Mouse (Mus musculus) limb, embryonic 14.5 days (tissue): ENCODE measurements at regions not wholly inside any gene's neighbourhood (a gene's known extent, or its start where the extent isn't known, plus 50 kb on each side); places are given as distances from the start of the nearest gene placed in this dataset.

Source experiments
- ATAC-seq: fragments of 200-750 bp; cut with Nextera tagmentation; 2 replicates; pipeline ENCODE4 v1.8.0; 2017; ENCODE audit warnings: low read depth, moderate number of reproducible peaks, moderate TSS enrichment; ENCODE audit not compliant: low FRiP score
- DNase-seq: peaks from one replicate; pipeline ENCODE4 v3.0.0-alpha.2; 2015; ENCODE audit warnings: low spot score
- H3K27ac ChIP-seq: fragments of 300-500 bp; sonication (generic); replicated peaks from 2 replicates; pipeline ENCODE4 v1.5.1; 2014; ENCODE audit warnings: low read depth, mild to moderate bottlenecking, low read length, moderate library complexity, mixed read lengths
- H3K27me3 ChIP-seq: fragments of 300-500 bp; sonication (generic); 2 replicates; pipeline ENCODE4 v1.6.1; 2014; ENCODE audit warnings: low read length, mixed read lengths; ENCODE audit not compliant: control insufficient read depth, insufficient read depth
- H3K36me3 ChIP-seq: fragments of 300-500 bp; sonication (generic); 2 replicates; pipeline ENCODE4 v1.6.1; 2014; ENCODE audit warnings: mild to moderate bottlenecking, low read length, moderate library complexity, mixed read lengths; ENCODE audit not compliant: control insufficient read depth, insufficient read depth
- H3K4me1 ChIP-seq: fragments of 300-500 bp; sonication (generic); 2 replicates; pipeline ENCODE4 v1.6.1; 2014; ENCODE audit warnings: antibody characterized with exemption, low read length, mixed read lengths; ENCODE audit not compliant: control insufficient read depth, insufficient read depth
- H3K4me2 ChIP-seq: fragments of 300-500 bp; sonication (generic); replicated peaks from 2 replicates; pipeline ENCODE4 v1.6.1; 2014; ENCODE audit warnings: low read depth, mild to moderate bottlenecking, low read length, moderate library complexity; ENCODE audit not compliant: severe bottlenecking
- H3K4me3 ChIP-seq: fragments of 300-500 bp; sonication (generic); replicated peaks from 2 replicates; pipeline ENCODE4 v1.5.1; 2014; ENCODE audit warnings: low read length
- H3K9ac ChIP-seq: fragments of 300-500 bp; sonication (generic); 2 replicates; pipeline ENCODE4 v1.6.1; 2014; ENCODE audit warnings: mild to moderate bottlenecking, low read depth, low read length, moderate library complexity; ENCODE audit not compliant: severe bottlenecking
- H3K9me3 ChIP-seq: fragments of 300-500 bp; sonication (generic); 2 replicates; pipeline ENCODE4 v1.6.1; 2016; ENCODE audit warnings: low read length; ENCODE audit not compliant: control insufficient read depth
- POLR2A ChIP-seq: fragments of 200-500 bp; IDR thresholded peaks from 2 replicates; pipeline ENCODE4 v1.8.0; 2012; ENCODE audit warnings: inconsistent platforms, mild to moderate bottlenecking, moderate library complexity, borderline replicate concordance; ENCODE audit not compliant: insufficient read depth, insufficient read length; ENCODE audit errors: extremely low read depth
- WGBS: fragments of 180-500 bp; shearing (Covaris S2); extraction: QIAGEN DNeasy Blood & Tissue Kit; methylation state at CpG from one replicate; pipeline ENCODE4 v1.1.7; 2014; 5-methylcytosine and 5-hydroxymethylcytosine counted together

DNA sequence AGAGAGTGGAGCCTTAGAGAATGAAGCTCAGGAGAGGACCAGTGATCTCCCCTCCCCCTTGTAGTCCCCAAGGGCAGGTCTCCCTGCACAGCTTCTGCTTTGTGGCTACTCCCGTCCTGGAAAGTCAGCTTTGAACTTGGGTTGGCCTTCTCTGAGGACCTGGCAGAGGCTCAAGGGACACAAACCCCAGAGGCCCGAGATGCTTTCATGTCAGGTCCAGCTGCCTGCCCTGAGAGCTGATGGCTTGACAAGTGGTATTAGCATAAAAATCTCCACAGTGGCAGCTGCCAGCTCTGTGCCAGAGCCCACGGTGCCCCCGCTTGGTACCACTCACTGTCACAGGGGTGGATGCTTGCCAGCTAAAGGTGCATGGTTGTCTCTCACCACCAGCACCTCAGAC, 173.8 kb upstream of the Gm4791 start:
- no peak for ATAC-seq
- no peak for TF ChIP-seq POLR2A
- Histone ChIP-seq H3K9me3 (no peaks in the 10 kb centered on the region), H3K4me2 (no peak overlapping the region), H3K27ac (no peak overlapping the region), H3K4me1 (peaks cover 6% of the 10 kb centered on the region; the same call in 1 of the 2 replicates), H3K4me3 (no peak overlapping the region), H3K27me3 (no peaks in the 10 kb centered on the region), H3K36me3 (no peaks in the 10 kb centered on the region), H3K9ac (no peak overlapping the region)
- WGBS = 48% methylated on average over 2 of the region's 4 CpGs
- no peak for DNase-seq

DNA sequence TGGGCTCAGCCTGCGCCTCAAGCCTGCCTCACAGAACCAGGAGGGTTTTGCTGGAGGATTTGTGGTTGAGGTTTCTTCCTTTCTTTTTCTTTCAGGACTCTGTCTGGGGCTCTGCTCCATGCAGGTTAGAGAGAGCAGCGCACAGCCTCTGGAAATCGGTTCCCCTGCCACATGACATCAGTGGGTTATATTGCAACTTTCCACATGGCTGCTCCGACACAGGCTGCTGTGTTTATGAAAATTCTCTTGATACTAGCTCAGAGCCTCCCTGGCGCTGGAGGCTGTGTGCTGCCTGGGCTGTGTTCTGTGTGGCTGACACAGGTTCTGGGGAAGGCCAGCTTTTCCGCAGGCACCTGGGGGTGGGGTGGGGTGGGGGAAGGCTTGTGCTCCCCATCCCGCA, 178.7 kb upstream of the Gm4791 start:
- H3K27me3 ChIP-seq = no peaks in the 10 kb centered on the region; the same call in 1 of the 2 replicates
- no peaks in the 10 kb centered on the region for H3K9me3 ChIP-seq
- H3K4me1 ChIP-seq = peaks cover 10% of the 10 kb centered on the region
- no peaks in the 10 kb centered on the region for H3K36me3 ChIP-seq
- 31% methylated on average over 7 of the region's 7 CpGs for WGBS
- H3K4me2 ChIP-seq = 0 out of 2 replicates have a peak overlapping the region, but pooled peaks have one; percentile 13
- no peak overlapping the region for H3K9ac ChIP-seq
- no peak overlapping the region for H3K4me3 ChIP-seq
- no peak overlapping the region for H3K27ac ChIP-seq
- no peak for TF ChIP-seq POLR2A
- DNase-seq (peak; percentile 27), ATAC-seq (peak; percentile 75)

DNA sequence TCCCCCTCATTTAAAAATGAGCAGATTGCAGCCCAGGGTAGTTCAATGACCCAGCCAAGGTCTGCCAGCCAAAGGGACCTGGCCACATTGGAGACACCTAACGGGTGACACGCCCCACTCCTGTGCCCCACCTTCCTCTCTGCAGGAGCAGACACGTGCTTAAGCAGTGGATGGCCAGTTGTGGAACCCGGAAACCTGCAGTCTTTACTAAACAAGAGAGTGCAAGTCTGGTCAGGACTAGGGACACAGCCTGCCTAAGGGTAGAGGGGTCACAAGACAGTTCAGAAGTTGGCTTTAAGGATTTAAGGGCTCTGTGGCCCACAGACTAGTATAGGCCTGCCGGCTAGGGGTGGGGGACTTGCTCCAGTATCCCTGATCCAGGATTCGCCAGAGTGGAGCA, 179.2 kb upstream of the Gm4791 start:
- H3K4me2 ChIP-seq = no peak overlapping the region
- TF ChIP-seq POLR2A = no peak
- no peaks in the 10 kb centered on the region for H3K36me3 ChIP-seq
- peaks cover 12% of the 10 kb centered on the region for H3K4me1 ChIP-seq
- DNase-seq (no peak), ATAC-seq (0 out of 2 replicates have a peak, but pooled peaks have one; percentile 13)
- H3K9me3 ChIP-seq = no peaks in the 10 kb centered on the region
- H3K4me3 ChIP-seq = no peak overlapping the region
- no peak overlapping the region for H3K27ac ChIP-seq
- 46% methylated on average over 6 of the region's 6 CpGs for WGBS
- no peaks in the 10 kb centered on the region; the same call in 1 of the 2 replicates for H3K27me3 ChIP-seq
- no peak overlapping the region for H3K9ac ChIP-seq

DNA sequence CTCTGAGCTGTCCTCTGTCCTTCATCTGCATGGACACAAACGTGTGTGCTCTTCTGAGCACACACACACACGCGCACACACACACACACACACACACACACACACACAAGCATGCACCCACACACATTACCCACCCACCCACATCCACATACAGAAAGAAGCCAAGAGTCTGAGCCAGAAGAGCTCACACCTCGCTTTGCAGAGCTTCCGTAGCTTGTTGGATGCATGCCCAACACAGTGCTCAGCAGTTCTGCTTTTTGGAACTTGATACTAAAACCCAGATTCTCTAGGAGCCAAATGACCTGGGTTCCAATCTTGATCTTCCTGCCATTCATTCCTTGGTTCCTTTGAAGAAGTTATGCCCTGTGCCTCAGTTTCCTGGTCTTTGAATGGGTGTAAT, 182.4 kb upstream of the Gm4791 start:
- no peak for TF ChIP-seq POLR2A
- DNase-seq = peak; percentile 28
- no peaks in the 10 kb centered on the region for H3K36me3 ChIP-seq
- H3K27me3 ChIP-seq = peaks cover 14% of the 10 kb centered on the region; the same call in 1 of the 2 replicates
- H3K4me2 ChIP-seq = no peak overlapping the region
- H3K9ac ChIP-seq = no peak overlapping the region
- no peak overlapping the region for H3K4me3 ChIP-seq
- WGBS = 54% methylated on average over 4 of the region's 5 CpGs
- ATAC-seq = no peak
- H3K4me1 ChIP-seq = peaks cover 12% of the 10 kb centered on the region
- no peaks in the 10 kb centered on the region for H3K9me3 ChIP-seq
- H3K27ac ChIP-seq = no peak overlapping the region

DNA sequence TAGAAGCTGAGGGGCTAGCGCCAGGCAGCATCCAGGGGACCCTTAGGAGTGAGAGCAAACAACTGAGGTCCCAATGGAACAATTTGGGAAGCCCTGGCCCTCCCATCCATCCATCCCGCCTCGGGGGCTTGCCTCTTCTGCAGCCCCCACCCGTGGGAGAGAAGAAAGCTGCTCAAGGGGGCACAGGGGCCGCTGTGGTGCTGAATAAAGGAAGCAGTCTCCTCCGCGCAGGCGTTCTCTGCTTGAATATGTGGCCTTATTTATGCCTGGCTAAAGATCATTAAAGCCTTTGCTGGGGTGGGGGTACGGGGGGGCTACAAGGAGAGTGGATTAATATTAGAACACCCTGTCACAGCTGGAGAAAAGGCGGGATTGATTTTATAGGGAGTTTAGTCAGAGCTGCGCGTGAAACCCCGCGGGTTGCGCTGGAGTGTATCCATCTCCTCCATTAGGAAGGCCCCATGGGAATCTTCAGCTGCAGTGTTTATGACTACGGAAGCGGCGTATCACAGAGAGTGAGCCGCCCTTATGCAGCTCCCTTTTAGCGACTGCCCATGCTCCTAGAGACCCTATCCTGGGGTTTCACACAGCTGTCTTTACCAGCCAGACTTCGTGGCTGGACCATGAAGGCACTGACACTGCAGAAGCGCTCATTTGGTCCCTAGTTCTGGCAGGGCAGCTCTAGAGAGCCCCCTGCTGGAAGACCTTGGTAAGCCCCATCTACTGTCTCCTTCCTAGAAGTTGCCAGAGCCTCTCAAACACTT, 183.9 kb upstream of the Gm4791 start:
- Histone ChIP-seq H3K27ac (no peak overlapping the region), H3K4me3 (peak overlapping the region; percentile 11), H3K9ac (no peak overlapping the region), H3K36me3 (no peaks in the 10 kb centered on the region), H3K27me3 (peaks cover 14% of the 10 kb centered on the region; the same call in 1 of the 2 replicates), H3K4me1 (peaks cover 6% of the 10 kb centered on the region), H3K4me2 (peak overlapping the region; percentile 39), H3K9me3 (no peaks in the 10 kb centered on the region)
- no peak for TF ChIP-seq POLR2A
- ATAC-seq (peak; percentile 88), DNase-seq (peak; percentile 82)
- WGBS = 8% methylated on average over 20 of the region's 22 CpGs
